Mouse (Mus musculus) liver, postnatal 0 days (tissue): ENCODE data around the gene Fbln1. TPM values are rescaled to one million over a fixed set of nuclear protein-coding genes. Genes with fewer than 3 reads are reported as not detected.
"Not testable (repeated sequence)": the region's sequence is repeated elsewhere in the genome, so short reads cannot be mapped to it uniquely, and the experiment has no call there.

Source experiments
- ATAC-seq: fragments of 200-750 bp; cut with Nextera tagmentation; 2 replicates; pipeline ENCODE4 v1.8.0; 2017; ENCODE audit warnings: mild to moderate bottlenecking, moderate library complexity
- DNase-seq: peaks from one replicate; pipeline ENCODE4 v3.0.0-alpha.2; 2016
- H3K27ac ChIP-seq: fragments of 300-500 bp; sonication (generic); 2 replicates; pipeline ENCODE4 v1.5.1; 2014; ENCODE audit warnings: antibody characterized with exemption, moderate library complexity, mild to moderate bottlenecking, low read depth
- H3K27me3 ChIP-seq: fragments of 300-500 bp; sonication (generic); 2 replicates; pipeline ENCODE4 v1.6.1; 2014; ENCODE audit warnings: low read length, control low read depth, mixed read lengths; ENCODE audit not compliant: insufficient read depth
- H3K36me3 ChIP-seq: fragments of 300-500 bp; sonication (generic); replicated peaks from 2 replicates; pipeline ENCODE4 v1.6.1; 2014; ENCODE audit warnings: mild to moderate bottlenecking, control low read depth, low read length, moderate library complexity, mixed read lengths; ENCODE audit not compliant: insufficient read depth
- H3K4me1 ChIP-seq: fragments of 300-500 bp; sonication (generic); 2 replicates; pipeline ENCODE4 v1.6.1; 2014; ENCODE audit warnings: antibody characterized with exemption, mild to moderate bottlenecking, control low read depth; ENCODE audit not compliant: insufficient read depth
- H3K4me2 ChIP-seq: fragments of 300-500 bp; sonication (generic); 2 replicates; pipeline ENCODE4 v1.6.1; 2014; ENCODE audit warnings: low read depth, mild to moderate bottlenecking, low read length, moderate library complexity, mixed read lengths
- H3K4me3 ChIP-seq: fragments of 300-500 bp; sonication (generic); 2 replicates; pipeline ENCODE4 v1.5.1; 2014; ENCODE audit warnings: low read depth, low read length
- H3K9ac ChIP-seq: fragments of 300-500 bp; sonication (generic); replicated peaks from 2 replicates; pipeline ENCODE4 v1.6.1; 2014; ENCODE audit warnings: mild to moderate bottlenecking, moderate library complexity
- H3K9me3 ChIP-seq: fragments of 300-500 bp; sonication (generic); 2 replicates; pipeline ENCODE4 v1.6.1; 2016; ENCODE audit warnings: mild to moderate bottlenecking, control low read depth, low read length, mixed read lengths
- CTCF ChIP-seq: sonication (generic); IDR thresholded peaks from 2 replicates; pipeline ENCODE4 v1.5.1; 2016; ENCODE audit warnings: antibody characterized with exemption, low read depth
- EP300 ChIP-seq: IDR thresholded peaks from 2 replicates; pipeline ENCODE4 v1.6.1; 2016; ENCODE audit warnings: antibody characterized with exemption, low read depth, mild to moderate bottlenecking
- WGBS: fragments of 180-500 bp; shearing (Covaris S2); extraction: QIAGEN DNeasy Blood & Tissue Kit; methylation state at CpG from one replicate; pipeline ENCODE4 v1.1.7; 2014; ENCODE audit not compliant: insufficient replicate concordance; 5-methylcytosine and 5-hydroxymethylcytosine counted together
- polyA plus RNA-seq: library from polyadenylated mRNA; unstranded; fragments of >200 nt; fragmentation: Nextera tagmentation; extraction: Ambion mirVana; gene quantifications from 2 replicates; pipeline ENCODE4 v1.2.1, GENCODE M21; 2015

Gene Fbln1
- polyA plus RNA-seq, 1 experiment from 2014 or later: 2.8 TPM

GRCm38 (mm10) chr15:85329096-85329495 is 123.3 kb downstream of the Fbln1 start:
- H3K27ac ChIP-seq: peak overlapping the region; percentile 84
- DNase-seq: no peak
- peak overlapping the region; percentile 54 for H3K4me2 ChIP-seq
- ATAC-seq: peak; percentile 32
- H3K9ac ChIP-seq: no peak overlapping the region
- TF ChIP-seq EP300: no peak
- TF ChIP-seq CTCF: no peak
- no peaks in the 10 kb centered on the region for H3K27me3 ChIP-seq
- no peaks in the 10 kb centered on the region for H3K9me3 ChIP-seq
- no peaks in the 10 kb centered on the region for H3K36me3 ChIP-seq
- H3K4me3 ChIP-seq: peak overlapping the region; percentile 19; the same call in 1 of the 2 replicates
- 65% methylated on average over 5 of the region's 5 CpGs for WGBS
- H3K4me1 ChIP-seq: peaks cover 9% of the 10 kb centered on the region; the same call in 1 of the 2 replicates

GRCm38 (mm10) chr15:85330024-85330423 is 124.3 kb downstream of the Fbln1 start:
- Histone ChIP-seq H3K4me2 (peak overlapping the region; percentile 54), H3K27ac (peak overlapping the region; percentile 84)

GRCm38 (mm10) chr15:85333511-85333910 is 127.8 kb downstream of the Fbln1 start:
- H3K4me3 ChIP-seq, H3K4me2 ChIP-seq, H3K9ac ChIP-seq, H3K27me3 ChIP-seq, ATAC-seq, DNase-seq, H3K36me3 ChIP-seq, H3K9me3 ChIP-seq: not testable (repeated sequence)
- H3K27ac ChIP-seq: peak overlapping the region; percentile 34; the same call in 1 of the 2 replicates
- 84% methylated on average over 6 of the region's 6 CpGs for WGBS
- peaks cover 25% of the 10 kb centered on the region for H3K4me1 ChIP-seq

More at GRCm38 (mm10) chr15:85330024-85330423, 124.3 kb downstream of the Fbln1 start:
- TF ChIP-seq CTCF (0 out of 2 replicates have a peak, but pooled peaks have one; percentile 8), EP300 (no peak)
- H3K4me3 ChIP-seq: peak overlapping the region; percentile 19; the same call in 1 of the 2 replicates
- H3K9me3 ChIP-seq: no peaks in the 10 kb centered on the region
- no peak for DNase-seq
- 57% methylated on average over 6 of the region's 6 CpGs for WGBS
- peaks cover 10% of the 10 kb centered on the region; the same call in 1 of the 2 replicates for H3K4me1 ChIP-seq
- peak; percentile 82 for ATAC-seq
- H3K36me3 ChIP-seq: no peaks in the 10 kb centered on the region
- H3K9ac ChIP-seq: no peak overlapping the region
- no peaks in the 10 kb centered on the region for H3K27me3 ChIP-seq

GRCm38 (mm10) chr15:85334234-85334633 is 128.5 kb downstream of the Fbln1 start:
- ATAC-seq: no peak

GRCm38 (mm10) chr15:85335671-85336300 is 130.0 kb downstream of the Fbln1 start, which contains the start of gene Atxn10:
TSS of gene Atxn10 (plus strand) at chr15:85336245.
- no peak for DNase-seq
- no peaks in the 10 kb centered on the region for H3K27me3 ChIP-seq
- WGBS: 29% methylated on average over 8 of the region's 19 CpGs

More at GRCm38 (mm10) chr15:85334234-85334633, 128.5 kb downstream of the Fbln1 start:
- no peak for DNase-seq
- no peaks in the 10 kb centered on the region for H3K27me3 ChIP-seq
- H3K4me2 ChIP-seq: no peak overlapping the region
- 65% methylated on average over 3 of the region's 3 CpGs for WGBS
- H3K36me3 ChIP-seq: no peaks in the 10 kb centered on the region
- TF ChIP-seq EP300 (no peak), CTCF (no peak)
- H3K4me1 ChIP-seq: peaks cover 27% of the 10 kb centered on the region
- H3K27ac ChIP-seq: peak overlapping the region; percentile 34; the same call in 1 of the 2 replicates
- no peak overlapping the region for H3K9ac ChIP-seq
- H3K9me3 ChIP-seq: no peaks in the 10 kb centered on the region
- no peak overlapping the region for H3K4me3 ChIP-seq

More at GRCm38 (mm10) chr15:85335671-85336300, 130.0 kb downstream of the Fbln1 start, which contains the start of gene Atxn10:
- peak within 1 kb of the TSS; percentile 83 for H3K4me2 ChIP-seq
- no peak for TF ChIP-seq CTCF
- no peak for TF ChIP-seq EP300
- peak within 1 kb of the TSS; percentile 89 for H3K9ac ChIP-seq
- no peaks in the 10 kb centered on the region for H3K9me3 ChIP-seq
- no peak for ATAC-seq
- peak within 1 kb of the TSS; percentile 97 for H3K27ac ChIP-seq
- H3K36me3 ChIP-seq: no peaks in the 10 kb centered on the region
- peaks cover 27% of the 10 kb centered on the region for H3K4me1 ChIP-seq
- H3K4me3 ChIP-seq: peak within 1 kb of the TSS; percentile 88

Other genes starting within 250 kb of the Fbln1 start
- gene 5031439G07Rik, start 217.4 kb upstream of the Fbln1 start, polyA plus RNA-seq: 4.0 and 5.0 TPM in 2 replicates
- not detected in 2 replicates for gene Upk3a, start 188.8 kb upstream of the Fbln1 start, polyA plus RNA-seq
- 2.9 and 4.2 TPM in 2 replicates for gene Fam118a, start 177.0 kb upstream of the Fbln1 start, polyA plus RNA-seq
- 0.54 and 0.94 TPM in 2 replicates for gene Smc1b, start 74.0 kb upstream of the Fbln1 start, polyA plus RNA-seq
- 0.06 TPM in 1 of 2 replicates, not detected in the other for gene Ribc2, start 73.9 kb upstream of the Fbln1 start, polyA plus RNA-seq
- 77.7 and 83.3 TPM in 2 replicates for gene Atxn10, start 130.3 kb downstream of the Fbln1 start, polyA plus RNA-seq